Mouse (Mus musculus) liver (tissue): ENCODE results near the gene Zc3h12c.
"Not testable (repeated sequence)": the region's sequence is repeated elsewhere in the genome, so short reads cannot be mapped to it uniquely, and the experiment has no call there.

Experiments
- DNase-seq: peaks from one replicate; pipeline ENCODE4 v3.0.0-alpha.2; 2020; ENCODE audit warnings: mixed read lengths

Zc3h12c gene

GRCm38 (mm10) chr9:52100426-52100825 lies 67.9 kb downstream of the Zc3h12c start:
- DNase-seq, result no peak

DNA sequence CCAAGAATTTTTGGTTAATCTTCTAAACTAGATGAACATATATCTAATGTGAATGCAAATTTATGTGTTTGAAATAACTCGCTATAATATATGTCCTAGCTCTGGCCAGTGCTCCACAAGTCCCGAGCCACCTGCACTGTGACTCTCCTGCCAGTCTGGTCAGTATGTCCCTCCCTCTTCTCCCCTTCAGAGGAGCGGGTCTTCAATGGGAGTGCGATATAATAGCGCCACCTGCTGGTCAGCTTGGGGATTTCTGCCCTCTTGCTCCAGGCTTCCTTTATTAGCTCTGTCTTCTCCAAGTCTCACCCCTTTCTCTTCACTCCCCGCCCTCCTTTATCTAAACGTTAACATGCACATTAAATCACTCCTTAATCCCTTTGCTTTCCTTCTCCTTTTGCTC lies 69.8 kb downstream of the Zc3h12c start:
- peak; percentile 75 for DNase-seq

DNA sequence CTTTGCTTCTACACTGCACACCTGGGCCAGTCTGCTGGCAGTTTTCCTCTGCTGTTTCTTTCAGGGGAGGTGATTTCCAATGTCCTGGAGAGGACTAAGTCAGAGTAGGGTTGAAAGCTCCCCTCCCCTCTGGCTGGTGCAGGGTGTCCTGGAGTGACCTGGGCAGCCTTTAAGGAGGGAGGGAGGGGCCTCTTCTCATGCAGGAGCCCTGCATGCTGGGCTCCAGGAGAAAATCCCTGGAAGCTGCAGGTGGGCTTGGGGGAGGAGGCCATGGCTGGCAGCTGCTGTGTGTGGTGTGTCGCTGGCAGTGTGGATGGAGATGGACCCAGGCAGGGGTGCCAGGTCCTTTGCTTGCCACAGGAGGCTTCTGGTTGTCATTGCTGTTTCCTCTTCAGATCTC lies 71.0 kb downstream of the Zc3h12c start:
- no peak for DNase-seq

- DNase-seq, result no peak
Observed at GRCm38 (mm10) chr9:52095666-52096065, 72.7 kb downstream of the Zc3h12c start.

- DNase-seq, result no peak
Observed at GRCm38 (mm10) chr9:52094471-52094980, 73.8 kb downstream of the Zc3h12c start.

GRCm38 (mm10) chr9:52094016-52094415 lies 74.4 kb downstream of the Zc3h12c start:
- DNase-seq, result no peak

- DNase-seq, result peak; percentile 26
Observed at GRCm38 (mm10) chr9:52093108-52093507, 75.3 kb downstream of the Zc3h12c start.

DNA sequence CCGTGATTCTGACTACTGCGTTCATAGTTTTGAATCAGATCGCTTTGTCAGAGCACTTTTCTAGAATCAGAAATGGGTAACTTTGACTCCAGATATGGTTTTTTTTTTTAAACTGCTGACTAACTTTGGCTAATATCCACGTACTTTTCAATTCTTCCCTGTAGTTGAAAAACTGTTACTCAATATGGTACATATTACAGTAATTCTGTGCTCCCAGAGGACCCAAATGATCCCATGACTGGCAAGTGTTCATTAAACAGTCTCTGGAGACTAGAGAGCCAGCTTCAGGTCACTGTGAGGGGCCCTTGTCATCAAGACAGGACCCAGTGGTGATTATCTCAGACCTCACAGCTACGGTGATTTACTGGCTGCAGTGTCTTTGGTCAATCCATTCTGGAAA lies 76.1 kb downstream of the Zc3h12c start:
- DNase-seq, result no peak

DNA sequence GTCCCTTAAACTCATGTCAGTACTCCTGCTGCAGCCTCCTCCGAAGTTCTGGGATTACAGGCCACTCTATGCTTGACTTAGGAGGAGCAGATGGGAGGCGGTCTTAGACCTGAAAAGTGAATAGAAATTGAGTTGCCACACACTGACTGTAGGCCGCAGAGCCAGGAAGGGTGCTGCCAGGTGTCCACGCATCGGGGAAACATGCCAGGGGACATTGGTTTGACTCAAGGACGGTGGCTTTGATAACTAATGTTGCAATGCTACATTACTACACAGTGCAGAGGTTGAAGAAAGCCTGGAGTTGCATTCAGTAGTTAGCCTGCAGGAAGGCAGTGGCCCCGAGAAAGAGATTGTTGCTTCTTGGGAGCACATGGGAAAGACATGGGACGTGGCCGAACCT lies 76.6 kb downstream of the Zc3h12c start:
- DNase-seq, result no peak

GRCm38 (mm10) chr9:52082414-52082813 lies 86.0 kb downstream of the Zc3h12c start:
- no peak for DNase-seq

DNA sequence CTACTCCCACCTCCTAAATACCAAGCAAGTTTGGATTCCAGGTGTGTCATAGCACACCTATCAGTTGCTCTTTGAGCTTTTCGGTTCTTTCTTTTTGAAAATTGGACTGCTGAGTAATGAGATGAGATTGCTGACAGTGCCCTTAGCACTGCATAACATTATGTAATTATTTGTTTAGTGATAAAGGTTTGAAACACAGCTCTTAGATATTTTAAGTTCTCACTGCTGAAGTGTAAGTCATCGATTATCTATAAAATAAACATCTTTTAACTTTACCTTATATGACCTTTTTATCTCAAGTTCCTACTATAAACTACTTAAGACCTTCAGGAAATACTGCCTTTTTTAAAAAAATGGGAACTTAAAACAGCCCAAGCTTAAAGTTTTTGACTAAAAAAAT lies 86.4 kb downstream of the Zc3h12c start:
- no peak for DNase-seq

GRCm38 (mm10) chr9:52077692-52078091 lies 90.7 kb downstream of the Zc3h12c start:
- DNase-seq, result no peak

DNA sequence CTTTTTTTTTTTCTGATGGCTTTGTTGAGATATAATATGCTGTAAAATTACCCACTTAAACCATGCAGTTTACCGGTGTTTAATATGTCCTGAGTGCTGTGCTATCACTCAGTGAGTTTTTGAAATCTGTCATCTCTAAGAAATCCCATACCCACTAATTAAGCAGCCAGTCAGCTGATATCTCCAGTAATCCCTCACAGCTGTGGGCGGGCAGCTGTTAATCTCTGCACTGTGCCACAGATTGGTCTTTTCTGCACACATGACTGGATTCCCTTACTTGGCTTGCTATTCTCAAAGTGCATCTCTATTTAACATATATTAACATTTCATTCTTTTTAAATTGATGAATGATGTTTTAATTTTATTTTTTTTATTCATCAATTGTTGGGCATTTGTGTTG lies 92.3 kb downstream of the Zc3h12c start:
- no peak for DNase-seq

GRCm38 (mm10) chr9:52072202-52072601 lies 96.2 kb downstream of the Zc3h12c start:
- DNase-seq, result no peak

DNA sequence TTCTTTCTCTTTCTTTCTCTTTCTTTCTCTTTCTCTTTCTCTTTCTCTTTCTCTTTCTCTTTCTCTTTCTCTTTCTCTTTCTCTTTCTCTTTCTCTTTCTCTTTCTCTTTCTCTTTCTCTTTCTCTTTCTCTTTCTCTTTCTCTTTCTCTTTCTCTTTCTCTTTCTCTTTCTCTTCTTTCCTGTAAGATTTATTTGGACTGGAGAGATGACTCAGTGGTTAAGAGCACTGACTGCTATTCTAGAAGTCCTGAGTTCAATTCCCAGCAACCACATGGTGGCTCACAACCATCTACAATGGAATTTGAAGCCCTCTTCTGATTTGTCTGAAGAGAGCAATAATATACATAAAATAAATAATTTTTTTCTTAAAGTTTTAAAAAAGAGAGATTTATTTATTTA lies 97.0 kb downstream of the Zc3h12c start:
- DNase-seq, result not testable (repeated sequence)

DNA sequence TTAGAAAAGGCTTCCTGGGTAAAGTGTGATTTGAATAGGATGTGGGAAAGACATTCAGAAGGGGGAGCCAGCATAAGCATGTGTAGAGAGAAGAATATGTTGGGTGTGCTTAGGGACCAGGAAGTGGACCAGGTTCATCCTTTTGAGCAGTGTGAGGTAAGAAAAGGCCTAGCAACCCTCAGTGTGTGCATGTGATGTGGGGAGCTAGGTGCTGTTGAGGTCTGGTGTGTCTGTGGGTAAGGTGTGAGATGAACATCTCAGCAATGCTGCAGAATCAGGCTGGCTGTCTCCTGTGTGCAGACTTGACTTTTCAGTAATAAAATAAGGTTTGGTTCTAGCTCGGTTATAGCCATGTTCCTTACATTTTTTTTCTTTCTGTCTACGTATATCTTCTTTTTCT lies 98.3 kb downstream of the Zc3h12c start:
- no peak for DNase-seq
